Mouse (Mus musculus): Measurements from ENCODE around the gene Notch2. TPM values are rescaled to one million over a fixed set of nuclear protein-coding genes. Genes with fewer than 3 reads are reported as not detected.

The Notch2 gene
- total and polyA plus RNA-seq, 2 experiments from 2014 or later: 8.1 to 28.4 TPM

GRCm38 (mm10) chr3:98106590-98107313 lies 93.4 kb downstream of the Notch2 start:
- Histone ChIP-seq H3K9ac (no peak overlapping the region), H3K4me1 (ENCODE audit: insufficient read depth) (peaks cover 24% of the 10 kb centered on the region), H3K36me3 (ENCODE audit: insufficient read depth) (peaks cover 11% of the 10 kb centered on the region), H3K27ac (ENCODE audit: low read depth, low read length) (peak overlapping the region; percentile 62), H3K27me3 (ENCODE audit: insufficient read depth, low read length) (no peaks in the 10 kb centered on the region), H3K9me3 (ENCODE audit: low read length) (0 out of 2 replicates have a peak, but pooled peaks cover 4% of the 10 kb centered on the region), H3K4me2 (ENCODE audit: low read depth) (no peak overlapping the region), H3K4me3 (ENCODE audit: low read depth, low read length) (no peak overlapping the region)
- no peak for TF ChIP-seq CTCF (IDR thresholded peaks at IDR 0.05; ENCODE audit: low read depth)
- 32% methylated on average over 12 of the region's 12 CpGs for WGBS
- DNase-seq (peak; percentile 83), ATAC-seq (peak; percentile 91)

- ATAC-seq (no peak), DNase-seq (no peak)
- H3K27ac ChIP-seq (ENCODE audit: low read depth, low read length): no peak overlapping the region
- H3K4me1 ChIP-seq (ENCODE audit: insufficient read depth): peaks cover 24% of the 10 kb centered on the region
- H3K4me2 ChIP-seq (ENCODE audit: low read depth): no peak overlapping the region
- WGBS: 88% methylated on average over 4 of the region's 4 CpGs
- H3K9ac ChIP-seq: no peak overlapping the region
- H3K4me3 ChIP-seq (ENCODE audit: low read depth, low read length): no peak overlapping the region
- TF ChIP-seq CTCF (IDR thresholded peaks at IDR 0.05; ENCODE audit: low read depth): no peak
- H3K9me3 ChIP-seq (ENCODE audit: low read length): no peaks in the 10 kb centered on the region
- H3K27me3 ChIP-seq (ENCODE audit: insufficient read depth, low read length): no peaks in the 10 kb centered on the region
- H3K36me3 ChIP-seq (ENCODE audit: insufficient read depth): peaks cover 3% of the 10 kb centered on the region
Observed at GRCm38 (mm10) chr3:98108416-98108815, 95.1 kb downstream of the Notch2 start.

- H3K9ac ChIP-seq: no peak overlapping the region
- no peaks in the 10 kb centered on the region for H3K27me3 ChIP-seq (ENCODE audit: insufficient read depth, low read length)
- no peak overlapping the region for H3K27ac ChIP-seq (ENCODE audit: low read depth, low read length)
- WGBS: 73% methylated on average over 3 of the region's 3 CpGs
- peaks cover 24% of the 10 kb centered on the region for H3K4me1 ChIP-seq (ENCODE audit: insufficient read depth)
- no peak overlapping the region for H3K4me3 ChIP-seq (ENCODE audit: low read depth, low read length)
- no peaks in the 10 kb centered on the region for H3K9me3 ChIP-seq (ENCODE audit: low read length)
- DNase-seq: no peak
- no peak overlapping the region for H3K4me2 ChIP-seq (ENCODE audit: low read depth)
- peaks cover 3% of the 10 kb centered on the region for H3K36me3 ChIP-seq (ENCODE audit: insufficient read depth)
- ATAC-seq: no peak
- no peak for TF ChIP-seq CTCF (IDR thresholded peaks at IDR 0.05; ENCODE audit: low read depth)
Observed at GRCm38 (mm10) chr3:98108866-98109265, 95.5 kb downstream of the Notch2 start.

GRCm38 (mm10) chr3:98110610-98111009 lies 97.3 kb downstream of the Notch2 start:
- DNase-seq (no peak), ATAC-seq (no peak)
- TF ChIP-seq CTCF (IDR thresholded peaks at IDR 0.05; ENCODE audit: low read depth): no peak
- H3K4me2 ChIP-seq (ENCODE audit: low read depth): no peak overlapping the region
- no peaks in the 10 kb centered on the region for H3K9me3 ChIP-seq (ENCODE audit: low read length)
- H3K4me1 ChIP-seq (ENCODE audit: insufficient read depth): peaks cover 20% of the 10 kb centered on the region
- H3K36me3 ChIP-seq (ENCODE audit: insufficient read depth): peaks cover 6% of the 10 kb centered on the region; the same call in 1 of the 2 replicates
- WGBS: 84% methylated on average over 4 of the region's 4 CpGs
- H3K27me3 ChIP-seq (ENCODE audit: insufficient read depth, low read length): no peaks in the 10 kb centered on the region
- H3K4me3 ChIP-seq (ENCODE audit: low read depth, low read length): no peak overlapping the region
- H3K27ac ChIP-seq (ENCODE audit: low read depth, low read length): no peak overlapping the region
- H3K9ac ChIP-seq: no peak overlapping the region

- H3K9ac ChIP-seq: no peak overlapping the region
- no peaks in the 10 kb centered on the region for H3K4me1 ChIP-seq (ENCODE audit: insufficient read depth)
- H3K27ac ChIP-seq (ENCODE audit: low read depth, low read length): no peak overlapping the region
- no peak overlapping the region for H3K4me3 ChIP-seq (ENCODE audit: low read depth, low read length)
- H3K27me3 ChIP-seq (ENCODE audit: insufficient read depth, low read length): no peaks in the 10 kb centered on the region
- H3K36me3 ChIP-seq (ENCODE audit: insufficient read depth): peaks cover 25% of the 10 kb centered on the region
- H3K4me2 ChIP-seq (ENCODE audit: low read depth): no peak overlapping the region
- ATAC-seq: no peak
- no peaks in the 10 kb centered on the region for H3K9me3 ChIP-seq (ENCODE audit: low read length)
- DNase-seq: no peak
- 75% methylated on average over 3 of the region's 3 CpGs for WGBS
- TF ChIP-seq CTCF (IDR thresholded peaks at IDR 0.05; ENCODE audit: low read depth): no peak
Observed at GRCm38 (mm10) chr3:98118252-98118651, 104.9 kb downstream of the Notch2 start.

DNA sequence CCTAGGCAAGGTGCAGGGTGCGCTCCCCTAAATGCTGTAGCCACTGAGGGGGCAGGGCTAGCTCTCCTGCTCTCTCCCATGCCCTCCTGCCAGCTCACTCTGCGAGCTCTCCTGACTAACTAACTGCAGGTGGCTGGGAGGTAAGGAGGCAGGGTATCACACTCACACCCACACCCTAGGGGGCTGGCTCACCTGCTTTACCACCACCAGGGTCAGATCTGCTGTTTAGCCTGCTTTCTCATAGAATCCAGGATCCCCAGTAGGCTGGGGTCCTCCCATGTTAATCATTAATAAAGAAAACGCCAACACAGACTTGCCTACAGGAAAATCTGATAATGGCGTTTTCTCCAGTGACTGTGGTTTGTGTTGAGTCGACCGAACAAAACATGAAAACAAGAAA lies 106.0 kb downstream of the Notch2 start:
- no peak for DNase-seq
- TF ChIP-seq CTCF (IDR thresholded peaks at IDR 0.05; ENCODE audit: low read depth): no peak
- no peak overlapping the region for H3K4me2 ChIP-seq (ENCODE audit: low read depth)
- no peak overlapping the region for H3K9ac ChIP-seq
- ATAC-seq: no peak
- no peaks in the 10 kb centered on the region for H3K9me3 ChIP-seq (ENCODE audit: low read length)
- no peaks in the 10 kb centered on the region for H3K27me3 ChIP-seq (ENCODE audit: insufficient read depth, low read length)
- no peak overlapping the region for H3K4me3 ChIP-seq (ENCODE audit: low read depth, low read length)
- WGBS: 90% methylated on average over 6 of the region's 6 CpGs
- no peak overlapping the region for H3K27ac ChIP-seq (ENCODE audit: low read depth, low read length)
- H3K36me3 ChIP-seq (ENCODE audit: insufficient read depth): peaks cover 26% of the 10 kb centered on the region
- no peaks in the 10 kb centered on the region for H3K4me1 ChIP-seq (ENCODE audit: insufficient read depth)

DNA sequence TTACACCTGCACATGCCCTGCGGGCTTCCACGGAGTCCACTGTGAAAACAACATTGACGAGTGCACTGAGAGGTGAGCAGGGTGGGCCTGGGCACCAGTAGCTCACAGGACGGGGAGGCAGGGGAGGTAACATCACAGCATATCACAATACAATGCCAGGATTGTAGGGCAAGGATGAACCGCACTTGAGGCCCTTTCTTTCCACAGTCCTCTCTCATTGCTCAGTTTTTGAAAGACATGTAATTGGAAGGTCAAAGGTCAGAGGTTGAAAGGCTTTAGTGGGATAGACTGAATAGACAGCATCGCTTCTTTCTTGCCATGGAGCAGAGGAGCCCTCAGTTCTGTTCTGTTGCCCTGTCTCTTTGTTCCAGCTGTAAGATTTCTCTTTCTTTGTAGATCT lies 107.6 kb downstream of the Notch2 start:
- 46% methylated on average over 6 of the region's 6 CpGs for WGBS
- no peak overlapping the region for H3K9ac ChIP-seq
- no peak overlapping the region for H3K4me3 ChIP-seq (ENCODE audit: low read depth, low read length)
- no peak for DNase-seq
- H3K4me1 ChIP-seq (ENCODE audit: insufficient read depth): no peaks in the 10 kb centered on the region
- no peak overlapping the region for H3K27ac ChIP-seq (ENCODE audit: low read depth, low read length)
- H3K36me3 ChIP-seq (ENCODE audit: insufficient read depth): peaks cover 25% of the 10 kb centered on the region
- ATAC-seq: no peak
- TF ChIP-seq CTCF (IDR thresholded peaks at IDR 0.05; ENCODE audit: low read depth): no peak
- H3K27me3 ChIP-seq (ENCODE audit: insufficient read depth, low read length): no peaks in the 10 kb centered on the region
- no peaks in the 10 kb centered on the region for H3K9me3 ChIP-seq (ENCODE audit: low read length)
- H3K4me2 ChIP-seq (ENCODE audit: low read depth): no peak overlapping the region
